Mouse (Mus musculus) erythroid progenitor cell, adult 5-6 weeks (primary cell): ENCODE results near the gene Fam171a2. TPM values are rescaled to one million over a fixed set of nuclear protein-coding genes. Genes with fewer than 3 reads are reported as not detected.

ENCODE experiments used
- ATAC-seq: replicated peaks from 2 replicates; pipeline ENCODE4 v1.8.0; 2016; ENCODE audit warnings: moderate number of reproducible peaks, mild to moderate bottlenecking, moderate TSS enrichment, inconsistent platforms; ENCODE audit not compliant: poor library complexity, low FRiP score, severe bottlenecking
- total RNA-seq, 2 experiments: library from RNA; stranded (forward) in 1 of 2; stranded (reverse) in 1 of 2; fragments of 150-400 nt in 1 of 2; fragments of 186-747, 209-891 nt in 1 of 2; gene quantifications; 2 replicates each; pipeline versions ENCODE4 v1.2.3 to v1.2.4; 2015 to 2017; ENCODE audit warnings: low replicate concordance in 2 of 2

Fam171a2 gene
- total RNA-seq, 2 experiments from 2014 or later, result not detected

- no peak for ATAC-seq
Observed at GRCm38 (mm10) chr11:102437120-102438061, 10.1 kb downstream of the Fam171a2 start.

- ATAC-seq, result no peak
Observed at GRCm38 (mm10) chr11:102436471-102436790, 11.1 kb downstream of the Fam171a2 start.

- no peak for ATAC-seq
Observed at GRCm38 (mm10) chr11:102435754-102436470, 11.6 kb downstream of the Fam171a2 start.

GRCm38 (mm10) chr11:102434816-102435705 is 12.4 kb downstream of the Fam171a2 start:
- no peak for ATAC-seq

GRCm38 (mm10) chr11:102434406-102434805 is 13.1 kb downstream of the Fam171a2 start:
- ATAC-seq, result peak; percentile 62

GRCm38 (mm10) chr11:102433866-102434265 is 13.6 kb downstream of the Fam171a2 start:
- ATAC-seq, result no peak

GRCm38 (mm10) chr11:102432896-102433295 is 14.6 kb downstream of the Fam171a2 start:
- ATAC-seq, result no peak

- ATAC-seq, result no peak
Observed at GRCm38 (mm10) chr11:102432115-102432843, 15.2 kb downstream of the Fam171a2 start.

GRCm38 (mm10) chr11:102431728-102432114 is 15.8 kb downstream of the Fam171a2 start:
- ATAC-seq, result no peak

GRCm38 (mm10) chr11:102431018-102431645 is 16.4 kb downstream of the Fam171a2 start:
- ATAC-seq, result peak; percentile 53

- ATAC-seq, result peak; percentile 92
Observed at GRCm38 (mm10) chr11:102430121-102431017, 17.1 kb downstream of the Fam171a2 start, which contains the start of gene Grn. TSS of gene Grn (plus strand) at chr11:102430315.

- no peak for ATAC-seq
Observed at GRCm38 (mm10) chr11:102429551-102429950, 17.9 kb downstream of the Fam171a2 start.

GRCm38 (mm10) chr11:102428981-102429540 is 18.4 kb downstream of the Fam171a2 start:
- no peak for ATAC-seq

GRCm38 (mm10) chr11:102425555-102426316 is 21.7 kb downstream of the Fam171a2 start:
- ATAC-seq, result no peak

GRCm38 (mm10) chr11:102424666-102425065 is 22.8 kb downstream of the Fam171a2 start:
- no peak for ATAC-seq

- ATAC-seq, result no peak
Observed at GRCm38 (mm10) chr11:102421559-102421958, 25.9 kb downstream of the Fam171a2 start.

GRCm38 (mm10) chr11:102418887-102419286 is 28.6 kb downstream of the Fam171a2 start:
- ATAC-seq, result no peak
